In genomic region chr2:144770452-144770941, GRCm38 (mm10) we compare ENCODE assay signal across 30 mouse cellular contexts. TPM values are rescaled to one million over a fixed set of nuclear protein-coding genes. Genes with fewer than 3 reads are reported as not detected.
A peak's percentile ranks its signal among the peaks of the same experiment; 100 is the strongest.
DNase-seq lines count a peak whose midpoint lies in the region; ATAC-seq and TF ChIP-seq lines count a peak whose summit lies in the region.
"Had no signal": no experiment of that assay in that cellular context is flagged by ENCODE, and none has a peak within 500 bp of the region (broad histone marks: within the 10 kb centered on the region; RNA-seq: fewer than 3 reads in every experiment).

No protein-coding gene starts in this region.

- no peaks in the 10 kb centered on the region for H3K27me3 ChIP-seq in lung, embryonic 14.5 days (ENCODE audit: insufficient read depth, low read length)
- no peaks in the 10 kb centered on the region for H3K27me3 ChIP-seq in intestine, embryonic 15.5 days (replicated peaks)
- no peaks in the 10 kb centered on the region for H3K27me3 ChIP-seq in intestine, postnatal 0 days (replicated peaks; ENCODE audit: control insufficient read depth, insufficient read depth, low read length)
- no peaks in the 10 kb centered on the region for H3K27me3 ChIP-seq in stomach, postnatal 0 days (ENCODE audit: control insufficient read depth, insufficient read depth, low read length)
- H3K27me3 ChIP-seq: heart, embryonic 13.5 days; hindbrain, embryonic 15.5 days; kidney, embryonic 15.5 days; limb, embryonic 13.5 days; midbrain, embryonic 13.5 days had no signal

- 52% methylated on average over 7 of the region's 7 CpGs for WGBS in lung, embryonic 14.5 days
- WGBS in intestine, embryonic 15.5 days: 56% methylated on average over 7 of the region's 7 CpGs
- 71% methylated on average over 7 of the region's 7 CpGs for WGBS in intestine, postnatal 0 days
- WGBS in stomach, postnatal 0 days: 59% methylated on average over 7 of the region's 7 CpGs

- no peaks in the 10 kb centered on the region for H3K36me3 ChIP-seq in lung, embryonic 14.5 days (ENCODE audit: insufficient read depth)
- no peaks in the 10 kb centered on the region for H3K36me3 ChIP-seq in intestine, embryonic 15.5 days
- H3K36me3 ChIP-seq in intestine, postnatal 0 days (ENCODE audit: control insufficient read depth, insufficient read depth): no peaks in the 10 kb centered on the region
- no peaks in the 10 kb centered on the region for H3K36me3 ChIP-seq in stomach, postnatal 0 days (ENCODE audit: control insufficient read depth, insufficient read depth, low read length)
- H3K36me3 ChIP-seq: heart, embryonic 13.5 days; hindbrain, embryonic 10.5 days; hindbrain, embryonic 15.5 days; kidney, embryonic 15.5 days; midbrain, embryonic 13.5 days had no signal

- peaks cover 9% of the 10 kb centered on the region; the same call in 1 of the 2 replicates for H3K4me1 ChIP-seq in lung, embryonic 14.5 days (ENCODE audit: insufficient read depth)
- peaks cover 6% of the 10 kb centered on the region; the same call in 1 of the 2 replicates for H3K4me1 ChIP-seq in intestine, embryonic 15.5 days (replicated peaks)
- H3K4me1 ChIP-seq in intestine, postnatal 0 days (replicated peaks; ENCODE audit: control insufficient read depth, insufficient read depth, low read length): no peaks in the 10 kb centered on the region
- H3K4me1 ChIP-seq in stomach, postnatal 0 days (replicated peaks; ENCODE audit: control insufficient read depth, insufficient read depth): no peaks in the 10 kb centered on the region
- H3K4me1 ChIP-seq: hindbrain, embryonic 10.5 days; hindbrain, embryonic 15.5 days had no signal

- TF ChIP-seq CTCF in lung, embryonic 14.5 days (IDR thresholded peaks at IDR 0.05; ENCODE audit: low read depth): no peak
- no peak for TF ChIP-seq CTCF in intestine, postnatal 0 days (IDR thresholded peaks at IDR 0.05; ENCODE audit: low read depth)
- no peak for TF ChIP-seq CTCF in stomach, postnatal 0 days (IDR thresholded peaks at IDR 0.05; ENCODE audit: low read depth)

- DNase-seq in lung, embryonic 14.5 days: peak; percentile 46
- no peak for DNase-seq in lung, postnatal 10 days
- DNase-seq in stomach, postnatal 0 days (ENCODE audit: low spot score): no peak
- no peak for DNase-seq in cerebellum, postnatal 25 days
- DNase-seq: adrenal gland, adult 2 months; adrenal gland, postnatal 36 days; B cell, adult 2 months; cerebellum, adult 18-20 months; cerebellum, postnatal 10 days; heart, postnatal 10 days; lung, postnatal 36 days; thymus, adult 2 months; thymus, postnatal 36 days had no signal

- peaks cover 3% of the 10 kb centered on the region; the same call in 1 of the 2 replicates for H3K9me3 ChIP-seq in lung, embryonic 14.5 days (ENCODE audit: low read depth, low read length)
- H3K9me3 ChIP-seq in intestine, embryonic 15.5 days: no peaks in the 10 kb centered on the region
- H3K9me3 ChIP-seq in intestine, postnatal 0 days (ENCODE audit: control insufficient read depth): no peaks in the 10 kb centered on the region
- no peaks in the 10 kb centered on the region for H3K9me3 ChIP-seq in stomach, postnatal 0 days (ENCODE audit: control insufficient read depth, low read length)
- H3K9me3 ChIP-seq: hindbrain, embryonic 15.5 days; kidney, embryonic 15.5 days had no signal

- no peak for ATAC-seq in lung, embryonic 14.5 days (ENCODE audit: insufficient read depth)
- peak; percentile 57 for ATAC-seq in intestine, embryonic 15.5 days
- ATAC-seq in intestine, postnatal 0 days: peak; percentile 25; the same call in 1 of the 2 replicates
- peak; percentile 70; the same call in 1 of the 2 replicates for ATAC-seq in stomach, postnatal 0 days (ENCODE audit: low FRiP score, low TSS enrichment)
- ATAC-seq: forebrain, embryonic 14.5 days; inflammation-experienced regulatory T-cells, adult 6 months; midbrain, embryonic 13.5 days had no signal

- no peak for TF ChIP-seq EP300 in stomach, postnatal 0 days (optimal IDR thresholded peaks at IDR 0.05)

- no peak overlapping the region; the same call in 1 of the 2 replicates for H3K27ac ChIP-seq in lung, embryonic 14.5 days (ENCODE audit: low read depth)
- H3K27ac ChIP-seq in intestine, embryonic 15.5 days: peak overlapping the region; percentile 79
- peak overlapping the region; percentile 41; the same call in 1 of the 2 replicates for H3K27ac ChIP-seq in intestine, postnatal 0 days (ENCODE audit: low read depth, low read length)
- peak overlapping the region; percentile 88 for H3K27ac ChIP-seq in stomach, postnatal 0 days (replicated peaks)
- H3K27ac ChIP-seq: hindbrain, embryonic 10.5 days; hindbrain, embryonic 15.5 days; left cerebral cortex, adult 2 months; limb, embryonic 13.5 days had no signal

- H3K4me2 ChIP-seq in lung, embryonic 14.5 days: no peak overlapping the region
- no peak overlapping the region for H3K4me2 ChIP-seq in intestine, embryonic 15.5 days (replicated peaks)
- no peak overlapping the region for H3K4me2 ChIP-seq in intestine, postnatal 0 days (replicated peaks; ENCODE audit: low read depth)
- H3K4me2 ChIP-seq in stomach, postnatal 0 days (replicated peaks; ENCODE audit: low read depth): no peak overlapping the region
- H3K4me2 ChIP-seq: heart, embryonic 13.5 days; hindbrain, embryonic 15.5 days; kidney, embryonic 15.5 days; limb, embryonic 13.5 days; liver, embryonic 11.5 days; midbrain, embryonic 13.5 days had no signal

- H3K9ac ChIP-seq in lung, embryonic 14.5 days: no peak overlapping the region
- no peak overlapping the region for H3K9ac ChIP-seq in intestine, embryonic 15.5 days
- no peak overlapping the region for H3K9ac ChIP-seq in intestine, postnatal 0 days (ENCODE audit: low read depth, low read length)
- no peak overlapping the region for H3K9ac ChIP-seq in stomach, postnatal 0 days (ENCODE audit: low read length)
- H3K9ac ChIP-seq: heart, embryonic 13.5 days; hindbrain, embryonic 15.5 days; kidney, embryonic 15.5 days; limb, embryonic 13.5 days; midbrain, embryonic 13.5 days had no signal

- no peak overlapping the region for H3K4me3 ChIP-seq in lung, embryonic 14.5 days (ENCODE audit: low read depth, low read length)
- H3K4me3 ChIP-seq in intestine, embryonic 15.5 days (replicated peaks): no peak overlapping the region
- H3K4me3 ChIP-seq in intestine, postnatal 0 days (ENCODE audit: low read depth, low read length): no peak overlapping the region
- H3K4me3 ChIP-seq in stomach, postnatal 0 days (ENCODE audit: low read depth, low read length): no peak overlapping the region
- H3K4me3 ChIP-seq: heart, embryonic 13.5 days; hindbrain, embryonic 10.5 days; hindbrain, embryonic 15.5 days; kidney, embryonic 15.5 days; left cerebral cortex, adult 2 months; limb, embryonic 13.5 days; midbrain, embryonic 13.5 days had no signal

RNA-seq across cellular contexts. Expression of gene Scp2d1, which starts 53.0 kb away (rescaled TPM):
- polyA plus RNA-seq in lung, embryonic 14.5 days (2014; fragmentation: Nextera tagmentation; extraction: Ambion mirVana): not detected in 2 replicates
- polyA plus RNA-seq in intestine, embryonic 15.5 days (2015; fragmentation: Nextera tagmentation; extraction: Ambion mirVana): not detected in 2 replicates
- not detected in 2 replicates for polyA plus RNA-seq in intestine, postnatal 0 days (2015; fragmentation: Nextera tagmentation; extraction: Ambion mirVana)
- not detected in 2 replicates for polyA plus RNA-seq in stomach, postnatal 0 days (2015; fragmentation: Nextera tagmentation; extraction: Ambion mirVana)
- polyA plus RNA-seq: adrenal gland, adult 2 months; brain, embryonic 14.5 days; cortical plate, adult 2 months; embryonic facial prominence, embryonic 11.5 days; forebrain, embryonic 14.5 days; heart, embryonic 13.5 days; hindbrain, embryonic 10.5 days; hindbrain, embryonic 15.5 days; inflammation-experienced regulatory T-cells, adult 6 months; kidney, embryonic 15.5 days; limb, embryonic 13.5 days; liver, embryonic 11.5 days; liver, embryonic 16.5 days; midbrain, embryonic 13.5 days; neural tube, embryonic 14.5 days; thymus, adult 2 months had no signal
